Mouse (Mus musculus) ES-Bruce4 (cell line): ENCODE results near the gene Ephb3.

Source experiments
- CTCF ChIP-seq: IDR thresholded peaks from one replicate; pipeline ENCODE4 v1.8.1; 2011; ENCODE audit warnings: low read depth, low read length
- EP300 ChIP-seq: IDR thresholded peaks from 2 replicates; pipeline ENCODE4 v1.6.1; 2011; ENCODE audit warnings: low read depth, low read length; ENCODE audit not compliant: insufficient read depth
- POLR2A ChIP-seq: IDR thresholded peaks from one replicate; pipeline ENCODE4 v1.8.1; 2011; ENCODE audit warnings: low read length; ENCODE audit not compliant: insufficient read depth

GRCm38 (mm10) chr16:21217233-21217632 is 12.7 kb downstream of the Ephb3 start:
- TF ChIP-seq EP300 = no peak
- TF ChIP-seq CTCF = no peak
- no peak for TF ChIP-seq POLR2A
